In the genomic region with DNA sequence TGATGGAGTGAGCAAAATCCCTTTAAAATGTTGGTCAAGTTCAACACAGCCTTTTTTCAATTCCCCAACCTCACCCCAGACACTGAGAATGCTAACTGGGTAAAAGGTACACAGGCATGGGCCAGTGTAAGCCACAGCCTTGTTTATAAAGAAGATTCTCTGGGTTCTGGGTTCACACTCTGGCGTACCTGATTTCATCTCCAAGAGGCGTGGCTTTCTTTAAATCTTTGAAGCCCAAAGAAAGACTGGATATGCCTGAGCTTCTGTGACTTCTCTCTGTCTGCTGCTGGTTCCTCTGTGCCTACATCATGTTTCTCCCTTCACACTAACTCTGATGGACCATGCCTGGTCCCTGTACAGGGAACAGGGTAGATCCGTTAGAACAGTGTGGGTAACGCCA, we compare ENCODE assay signal across 8 mouse cellular contexts.
DNase-seq lines count a peak whose midpoint lies in the region; ATAC-seq lines count a peak whose summit lies in the region.
"Had no signal": no experiment of that assay in that cellular context is flagged by ENCODE, and none has a peak within 500 bp of the region (broad histone marks: within the 10 kb centered on the region; RNA-seq: fewer than 3 reads in every experiment).

No protein-coding gene starts in this region.

- H3K4me1 ChIP-seq in heart, embryonic 13.5 days = peaks cover 21% of the 10 kb centered on the region
- H3K4me1 ChIP-seq in forebrain, embryonic 13.5 days = peaks cover 21% of the 10 kb centered on the region
- H3K4me1 ChIP-seq in midbrain, embryonic 12.5 days = peaks cover 8% of the 10 kb centered on the region; the same call in 1 of the 2 replicates
- H3K4me1 ChIP-seq in intestine, embryonic 16.5 days (ENCODE audit: control insufficient read depth, insufficient read depth, low read length) = no peaks in the 10 kb centered on the region

- peak overlapping the region; percentile 96 for H3K4me2 ChIP-seq in heart, embryonic 13.5 days
- H3K4me2 ChIP-seq in forebrain, embryonic 13.5 days = peak overlapping the region; percentile 98
- peak overlapping the region; percentile 96 for H3K4me2 ChIP-seq in midbrain, embryonic 12.5 days (replicated peaks)
- no peak overlapping the region for H3K4me2 ChIP-seq in intestine, embryonic 16.5 days (ENCODE audit: low read depth, low read length)

- no peak overlapping the region for H3K27ac ChIP-seq in heart, embryonic 13.5 days (replicated peaks)
- no peak overlapping the region for H3K27ac ChIP-seq in forebrain, embryonic 13.5 days
- H3K27ac ChIP-seq in midbrain, embryonic 12.5 days (replicated peaks) = no peak overlapping the region
- H3K27ac ChIP-seq in intestine, embryonic 16.5 days (ENCODE audit: low read length) = no peak overlapping the region

- WGBS in heart, embryonic 13.5 days = 70% methylated on average over 4 of the region's 4 CpGs
- 75% methylated on average over 4 of the region's 4 CpGs for WGBS in forebrain, embryonic 13.5 days
- 71% methylated on average over 4 of the region's 4 CpGs for WGBS in midbrain, embryonic 12.5 days
- WGBS in intestine, embryonic 16.5 days = 76% methylated on average over 4 of the region's 4 CpGs

- H3K9ac ChIP-seq in heart, embryonic 13.5 days = no peak overlapping the region
- H3K9ac ChIP-seq in forebrain, embryonic 13.5 days = no peak overlapping the region
- H3K9ac ChIP-seq in midbrain, embryonic 12.5 days (replicated peaks) = no peak overlapping the region
- H3K9ac ChIP-seq in intestine, embryonic 16.5 days (ENCODE audit: low read depth, low read length) = no peak overlapping the region

- peaks cover 50% of the 10 kb centered on the region for H3K27me3 ChIP-seq in heart, embryonic 13.5 days (replicated peaks)
- peaks cover 31% of the 10 kb centered on the region for H3K27me3 ChIP-seq in forebrain, embryonic 13.5 days
- H3K27me3 ChIP-seq in midbrain, embryonic 12.5 days = peaks cover 40% of the 10 kb centered on the region
- peaks cover 25% of the 10 kb centered on the region for H3K27me3 ChIP-seq in intestine, embryonic 16.5 days (replicated peaks; ENCODE audit: control insufficient read depth, insufficient read depth, low read length)

- H3K36me3 ChIP-seq in heart, embryonic 13.5 days = no peaks in the 10 kb centered on the region
- no peaks in the 10 kb centered on the region for H3K36me3 ChIP-seq in forebrain, embryonic 13.5 days (ENCODE audit: poor library complexity, severe bottlenecking)
- H3K36me3 ChIP-seq in midbrain, embryonic 12.5 days = no peaks in the 10 kb centered on the region
- no peaks in the 10 kb centered on the region for H3K36me3 ChIP-seq in intestine, embryonic 16.5 days (ENCODE audit: control insufficient read depth, insufficient read depth, low read length)
- H3K36me3 ChIP-seq: stomach, embryonic 15.5 days had no signal

- no peaks in the 10 kb centered on the region for H3K9me3 ChIP-seq in heart, embryonic 13.5 days
- no peaks in the 10 kb centered on the region for H3K9me3 ChIP-seq in forebrain, embryonic 13.5 days (replicated peaks)
- no peaks in the 10 kb centered on the region for H3K9me3 ChIP-seq in midbrain, embryonic 12.5 days
- no peaks in the 10 kb centered on the region for H3K9me3 ChIP-seq in intestine, embryonic 16.5 days (ENCODE audit: control insufficient read depth, low read length)
- H3K9me3 ChIP-seq: stomach, embryonic 15.5 days had no signal

- DNase-seq in heart, adult 18-20 months = no peak
- peak; percentile 50 to 51 for DNase-seq in cerebellum, postnatal 25 days
- DNase-seq in natural killer cell, adult 2 months (ENCODE audit: low spot score in 2 of 2) = no peak

- no peak for ATAC-seq in heart, embryonic 13.5 days (ENCODE audit: extremely low read depth, insufficient number of reproducible peaks, low FRiP score, low TSS enrichment)
- ATAC-seq in forebrain, embryonic 13.5 days = no peak
- ATAC-seq in midbrain, embryonic 12.5 days (ENCODE audit: low FRiP score, low read depth) = no peak
- ATAC-seq in intestine, embryonic 16.5 days = no peak

- peak overlapping the region; percentile 70 for H3K4me3 ChIP-seq in heart, embryonic 13.5 days
- peak overlapping the region; percentile 52 for H3K4me3 ChIP-seq in forebrain, embryonic 13.5 days
- H3K4me3 ChIP-seq in midbrain, embryonic 12.5 days = peak overlapping the region; percentile 51; the same call in 1 of the 2 replicates
- H3K4me3 ChIP-seq in intestine, embryonic 16.5 days (ENCODE audit: low read length) = no peak overlapping the region

Comparison
In these comparisons a context has a peak if more than half of its experiments do, and no peak if none do; other contexts are left out.
1. DNase-seq: peak in cerebellum, postnatal 25 days (2 of 2); none in heart, adult 18-20 months (0 of 2) and natural killer cell, adult 2 months (0 of 2).